Mouse (Mus musculus): ENCODE data around the gene Gucy1b1.

Gucy1b1 gene

DNA sequence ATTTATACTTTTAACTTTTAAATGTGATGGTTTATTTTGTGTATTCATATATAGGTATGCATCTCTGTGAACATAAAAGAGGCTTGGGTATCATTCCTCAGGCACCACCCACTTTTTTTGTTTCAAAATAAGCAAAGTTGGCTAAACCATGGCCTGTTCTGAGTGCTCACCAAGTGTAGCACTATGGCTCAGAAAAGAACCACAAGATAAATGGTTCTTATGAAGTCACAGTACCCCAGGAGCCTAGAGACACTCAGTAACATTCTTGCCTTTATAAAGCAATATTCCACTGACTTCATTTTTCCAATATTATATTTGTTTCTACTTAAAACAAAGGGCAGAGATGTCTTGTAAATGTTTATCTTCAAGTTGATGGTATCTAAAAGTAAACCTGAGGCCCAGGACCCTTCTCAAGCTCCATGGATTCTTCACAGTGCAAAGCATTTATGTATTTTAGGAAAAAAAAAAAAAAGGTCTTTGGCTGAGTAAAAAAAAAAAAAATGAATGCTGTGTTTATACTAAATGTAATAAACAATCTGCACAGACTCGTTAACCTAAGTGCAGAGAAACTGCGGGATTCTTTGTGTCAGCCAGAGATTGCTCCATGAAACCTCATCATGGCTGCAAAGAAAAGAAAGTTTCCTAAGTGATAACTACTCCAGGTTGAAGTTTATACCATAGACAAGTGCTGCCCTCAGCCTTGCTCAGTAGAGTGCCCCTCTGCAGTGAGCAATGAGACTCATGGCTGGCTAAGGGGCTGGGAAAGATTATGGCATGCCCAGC is 38.0 kb downstream of the Gucy1b1 start:
- no peak for DNase-seq (ENCODE audit: low read depth, low spot score)

DNA sequence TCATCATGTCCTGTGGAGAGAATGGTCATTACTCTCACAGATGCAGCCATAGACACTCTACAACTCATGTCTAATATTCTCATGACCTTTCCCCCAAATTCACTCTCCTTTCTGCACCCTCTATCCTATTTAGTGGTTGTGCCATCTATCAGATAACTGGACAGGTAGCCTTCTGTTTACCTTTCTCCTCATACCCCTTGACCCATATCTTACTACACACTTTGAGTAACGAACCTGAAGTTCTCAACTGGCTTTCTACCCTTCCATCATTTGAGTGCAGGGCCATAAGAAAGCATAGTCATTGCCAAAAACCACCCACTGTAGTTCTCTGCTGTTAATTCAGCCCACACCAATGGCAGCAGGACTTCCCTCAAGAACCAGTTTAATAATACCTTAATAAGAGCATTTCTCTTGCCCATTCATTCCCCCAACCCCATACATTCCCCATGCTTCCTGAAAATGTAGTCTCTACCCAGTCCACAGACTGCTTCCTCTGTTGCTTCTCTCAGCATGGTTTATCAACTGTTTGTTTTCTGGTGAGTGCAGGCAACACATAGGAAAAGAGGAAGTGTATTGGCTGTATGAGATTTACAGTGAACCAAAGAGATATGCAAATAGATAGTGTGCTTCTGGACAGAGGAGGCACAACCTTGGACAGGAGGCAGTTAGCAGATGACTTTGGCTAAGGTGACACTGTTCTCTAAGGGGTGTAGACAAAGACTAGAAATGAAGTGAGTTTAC is 44.3 kb downstream of the Gucy1b1 start:
- no peak for DNase-seq (ENCODE audit: low read depth, low spot score)

DNA sequence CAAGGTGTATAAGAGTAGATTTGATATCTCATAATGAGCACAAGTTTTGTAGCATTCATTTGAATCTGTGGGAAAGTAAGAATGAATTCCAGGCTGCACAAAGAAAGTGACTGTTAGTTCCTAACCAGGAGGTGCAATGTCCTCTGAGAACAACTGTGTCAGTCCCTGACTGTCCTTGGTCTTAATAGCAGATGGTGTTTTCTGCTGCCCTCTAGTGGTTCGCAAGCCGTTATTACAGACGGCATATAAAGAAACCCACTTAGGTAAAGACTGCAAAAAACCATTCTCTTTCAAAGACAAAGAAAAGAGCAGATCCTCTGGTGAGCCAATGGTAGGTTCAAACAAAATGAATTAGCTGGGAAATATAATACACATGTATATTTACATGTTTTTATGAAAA is 45.3 kb downstream of the Gucy1b1 start:
- DNase-seq (ENCODE audit: low read depth, low spot score), result peak; percentile 54

DNA sequence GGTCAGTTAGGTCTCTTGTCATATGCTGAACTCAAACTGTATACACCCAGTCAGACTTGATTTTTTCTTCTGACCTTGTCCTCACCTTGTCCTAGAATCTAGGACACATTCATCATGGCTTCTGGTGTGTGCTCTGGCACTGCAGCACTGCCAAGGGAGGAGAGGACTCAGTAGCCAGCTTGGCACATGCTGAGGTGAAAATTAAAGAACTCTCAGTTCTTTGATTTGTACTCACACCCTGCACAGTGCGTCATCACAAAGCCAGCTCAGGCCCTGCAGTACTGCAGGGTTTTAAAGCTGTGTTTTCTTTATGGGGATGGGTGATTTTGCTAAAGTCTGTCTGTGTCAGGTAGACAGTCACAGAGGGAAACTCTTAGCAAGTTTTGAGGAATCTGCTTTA is 47.2 kb downstream of the Gucy1b1 start:
- no peak for DNase-seq (ENCODE audit: low read depth, low spot score)

DNA sequence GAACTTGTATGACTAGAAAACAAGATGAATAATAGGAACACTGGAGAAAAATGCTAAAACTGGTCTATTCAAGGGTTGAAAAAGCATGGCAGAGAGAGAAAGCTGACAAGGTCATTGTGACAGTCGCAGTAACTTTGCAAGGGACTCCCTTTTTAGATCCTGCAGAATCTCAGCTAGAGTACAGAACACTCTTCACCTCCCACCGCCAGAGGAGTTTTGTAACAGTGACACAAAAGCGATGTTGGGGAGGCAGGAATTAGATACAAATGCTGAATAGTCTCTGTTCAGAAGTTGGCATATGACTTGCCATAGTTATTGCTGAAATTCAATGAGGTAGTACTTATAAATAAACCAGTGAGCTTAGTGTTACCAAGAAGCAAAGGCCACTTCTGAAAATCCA is 51.4 kb downstream of the Gucy1b1 start:
- DNase-seq (ENCODE audit: low read depth, low spot score), result no peak

DNA sequence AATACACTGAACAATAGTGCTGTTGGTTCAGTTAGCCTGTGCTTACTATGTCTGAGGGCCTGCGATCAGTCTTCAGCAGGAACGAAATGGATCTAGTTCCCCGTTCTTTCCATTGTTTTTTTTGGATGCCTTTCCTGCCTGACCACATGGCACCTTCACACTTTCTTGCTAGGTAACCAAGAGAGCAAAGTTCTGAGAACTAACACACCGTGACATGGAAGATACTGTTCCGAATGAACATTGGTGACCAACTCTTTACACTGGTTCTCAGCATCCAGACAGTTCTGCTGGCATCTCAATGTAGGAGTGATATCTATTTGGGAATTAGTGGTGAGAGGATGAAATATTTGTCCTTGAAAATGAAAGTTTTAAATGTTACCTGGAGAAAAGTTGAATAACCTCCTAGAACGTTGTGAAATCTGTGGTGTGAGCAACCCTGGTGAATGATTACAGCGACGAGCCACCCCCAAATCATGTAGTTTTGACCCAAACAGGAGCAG is 52.0 kb downstream of the Gucy1b1 start:
- DNase-seq (ENCODE audit: low read depth, low spot score), result no peak

DNA sequence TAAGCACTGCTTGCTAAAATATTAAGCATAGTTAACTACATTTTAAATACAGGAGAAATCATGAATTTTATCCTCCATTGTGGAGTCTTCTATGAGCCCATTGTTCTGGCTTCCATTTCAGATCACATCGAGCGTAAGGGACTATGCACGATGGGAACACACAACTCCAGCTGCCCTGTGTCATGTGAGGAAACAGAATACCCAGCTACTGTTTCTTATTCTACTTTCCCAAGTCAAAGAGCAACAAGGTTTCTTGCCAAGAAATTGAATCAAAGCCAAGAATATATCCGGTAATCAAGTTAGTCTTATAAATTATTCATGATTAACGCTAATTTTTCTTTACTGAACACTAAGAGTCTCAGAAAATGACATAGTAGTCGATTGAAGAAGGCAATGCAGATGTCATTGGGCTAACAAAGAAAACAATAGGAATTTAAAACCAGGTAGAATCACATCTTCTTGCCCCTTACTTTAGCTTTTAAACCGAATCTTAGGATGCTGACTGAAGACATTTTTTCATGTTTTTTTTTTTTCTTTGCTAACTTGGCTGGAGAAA is 60.3 kb downstream of the Gucy1b1 start:
- DNase-seq (ENCODE audit: low read depth, low spot score), result no peak

DNA sequence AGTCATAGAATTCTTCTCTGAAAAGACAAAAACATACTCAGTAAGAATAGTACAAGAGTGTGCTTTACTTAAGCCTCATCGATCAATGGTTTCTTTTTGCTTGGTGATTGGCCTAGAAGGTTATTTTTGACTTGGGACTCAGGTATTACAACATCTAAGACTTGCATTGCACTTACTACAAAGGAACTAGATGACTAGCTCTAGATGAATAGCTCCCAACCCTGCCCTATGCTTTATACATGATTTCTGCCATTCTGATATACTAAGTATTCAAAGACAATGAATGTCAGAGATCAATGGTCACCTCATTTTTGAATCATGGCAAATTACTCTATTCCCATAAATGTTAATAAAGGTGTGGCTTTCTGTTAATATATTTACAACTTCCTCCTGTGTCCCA is 67.5 kb downstream of the Gucy1b1 start:
- DNase-seq (ENCODE audit: low read depth, low spot score), result no peak

DNA sequence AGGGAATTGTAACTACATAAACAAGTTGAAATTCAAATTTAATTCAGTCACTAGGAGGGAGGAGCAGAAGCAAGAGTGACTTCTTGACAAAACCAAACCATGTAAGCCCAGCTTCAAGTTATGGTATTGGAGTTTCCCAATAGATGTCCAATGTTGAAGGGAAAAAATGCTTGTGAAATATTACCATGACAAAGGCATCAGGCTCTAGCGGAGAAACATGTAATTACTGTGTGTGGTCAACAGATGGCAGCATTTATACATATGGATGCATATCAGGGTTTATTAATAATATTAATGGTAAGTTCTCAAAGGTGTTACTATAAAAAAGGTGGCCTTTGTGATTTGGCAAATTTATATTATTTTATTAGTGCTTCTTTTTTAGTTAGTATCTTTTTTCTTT is 78.5 kb downstream of the Gucy1b1 start:
- DNase-seq (ENCODE audit: low read depth, low spot score), result peak; percentile 26

DNA sequence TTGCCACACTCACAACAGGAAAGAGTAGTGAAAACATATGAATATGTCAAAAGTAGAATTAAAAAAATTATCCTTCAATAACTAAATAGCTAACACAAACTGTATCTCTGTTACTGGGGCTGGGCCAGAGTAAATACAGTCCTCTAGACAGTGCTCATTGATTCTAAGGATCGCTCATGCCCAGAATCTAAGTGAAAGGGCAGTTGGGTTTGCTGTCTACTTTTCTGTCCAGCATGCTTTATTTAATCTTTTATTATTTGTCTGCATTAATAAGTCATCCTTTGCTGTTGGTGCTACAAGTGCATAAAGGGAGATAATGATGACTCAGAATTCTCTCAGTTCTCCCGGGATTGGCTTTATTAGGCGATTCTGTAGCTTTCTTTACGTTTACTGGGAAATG is 79.1 kb downstream of the Gucy1b1 start:
- no peak for DNase-seq (ENCODE audit: low read depth, low spot score)

DNA sequence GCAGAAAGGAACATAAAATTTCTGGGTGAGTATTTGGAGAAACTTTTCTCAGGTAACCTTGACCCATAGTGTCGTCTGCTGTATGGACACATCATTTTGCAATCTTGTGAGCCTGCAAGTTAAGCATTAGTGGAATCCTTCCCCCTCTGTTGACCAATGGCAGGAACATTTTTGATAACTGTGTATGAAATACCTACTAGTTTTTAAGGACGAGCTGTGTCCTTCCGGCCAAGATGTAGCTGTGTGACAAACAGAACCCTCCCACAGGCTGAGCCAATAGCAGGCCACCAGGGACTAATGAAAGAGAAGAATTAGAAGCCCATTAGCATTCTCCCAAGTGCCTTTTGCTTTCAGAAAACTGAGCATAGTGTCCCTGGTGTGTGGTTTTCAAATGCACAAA is 84.0 kb downstream of the Gucy1b1 start:
- no peak for DNase-seq (ENCODE audit: low read depth, low spot score)

DNA sequence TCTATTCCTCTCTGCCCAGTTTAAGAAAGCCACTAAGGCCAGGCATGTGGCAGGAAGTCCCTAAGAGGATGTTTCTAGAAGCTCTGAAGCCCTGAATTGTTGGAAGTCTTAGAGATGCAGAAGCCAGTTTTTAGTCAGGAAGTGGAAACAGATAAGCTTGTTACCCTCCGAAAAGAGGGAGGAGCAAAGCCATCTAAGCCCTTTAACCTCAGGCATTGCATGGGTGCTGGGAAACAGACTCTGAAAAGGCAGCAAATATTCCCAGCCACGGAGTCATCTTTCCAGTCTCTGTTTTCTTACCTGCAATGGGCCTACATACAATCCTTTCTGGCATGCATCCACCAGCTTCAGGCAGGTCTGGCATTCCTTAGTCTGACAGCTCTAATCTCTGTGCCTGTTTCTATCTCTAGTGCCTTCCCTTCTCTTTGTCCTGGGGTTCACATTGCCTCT is 84.8 kb downstream of the Gucy1b1 start:
- no peak for DNase-seq (ENCODE audit: low read depth, low spot score)

DNA sequence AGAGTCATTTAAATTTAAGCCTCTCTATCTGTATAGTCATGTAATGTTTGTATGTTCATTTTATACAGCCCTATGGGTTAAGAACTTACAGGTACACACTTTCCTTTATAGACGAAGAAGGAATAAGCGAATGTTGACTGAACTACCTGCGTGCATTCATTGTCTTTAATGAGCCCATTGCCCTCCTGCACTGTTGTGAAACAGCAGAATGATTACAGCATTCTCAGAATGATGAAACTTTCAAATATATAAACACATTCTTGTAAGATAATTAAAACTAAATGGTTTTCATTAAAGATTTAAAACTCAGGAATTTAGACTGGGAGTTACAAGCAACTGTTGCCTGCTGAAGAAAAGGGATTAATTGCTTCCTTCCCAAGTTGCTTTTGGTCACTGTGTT is 86.9 kb downstream of the Gucy1b1 start:
- no peak for DNase-seq (ENCODE audit: low read depth, low spot score)

DNA sequence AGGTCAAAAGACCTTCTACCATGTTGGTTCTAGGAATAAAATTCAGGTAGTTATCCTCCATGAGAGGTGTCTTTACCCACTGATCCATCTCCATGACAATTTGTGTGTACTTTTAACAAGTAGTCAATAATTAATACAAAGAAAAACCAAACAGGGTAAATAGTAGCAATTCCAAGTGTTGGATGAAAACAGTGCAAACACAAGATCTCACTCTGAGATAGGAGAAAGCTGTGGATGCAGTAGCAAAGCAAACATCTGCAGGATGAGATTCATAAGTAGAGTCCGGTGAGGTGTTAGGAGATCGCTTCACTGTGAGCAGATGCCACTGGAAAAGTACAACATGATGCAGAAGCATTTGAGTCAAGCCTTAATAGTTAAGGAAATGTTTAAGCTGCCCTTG is 88.4 kb downstream of the Gucy1b1 start:
- DNase-seq (ENCODE audit: low read depth, low spot score), result no peak

DNA sequence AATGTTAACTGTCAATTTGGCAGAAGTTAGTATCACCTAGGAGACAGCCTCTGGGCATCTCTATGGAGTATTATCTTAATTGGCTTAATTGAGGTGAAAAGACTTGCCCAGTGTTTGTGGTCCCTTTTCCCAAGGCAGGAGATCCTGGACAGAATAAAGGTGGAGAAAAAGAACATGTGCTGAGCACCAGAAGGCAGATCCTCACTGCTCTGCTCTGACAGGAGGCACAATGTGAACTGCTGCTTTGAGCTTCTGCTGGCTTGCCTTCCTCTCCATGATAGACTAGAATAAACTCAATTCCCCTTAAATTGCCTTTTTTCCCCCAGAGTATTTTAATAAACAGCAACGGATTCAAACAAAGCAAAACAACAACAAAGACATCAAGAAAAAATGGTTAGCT is 89.4 kb downstream of the Gucy1b1 start:
- DNase-seq (ENCODE audit: low read depth, low spot score), result no peak

DNA sequence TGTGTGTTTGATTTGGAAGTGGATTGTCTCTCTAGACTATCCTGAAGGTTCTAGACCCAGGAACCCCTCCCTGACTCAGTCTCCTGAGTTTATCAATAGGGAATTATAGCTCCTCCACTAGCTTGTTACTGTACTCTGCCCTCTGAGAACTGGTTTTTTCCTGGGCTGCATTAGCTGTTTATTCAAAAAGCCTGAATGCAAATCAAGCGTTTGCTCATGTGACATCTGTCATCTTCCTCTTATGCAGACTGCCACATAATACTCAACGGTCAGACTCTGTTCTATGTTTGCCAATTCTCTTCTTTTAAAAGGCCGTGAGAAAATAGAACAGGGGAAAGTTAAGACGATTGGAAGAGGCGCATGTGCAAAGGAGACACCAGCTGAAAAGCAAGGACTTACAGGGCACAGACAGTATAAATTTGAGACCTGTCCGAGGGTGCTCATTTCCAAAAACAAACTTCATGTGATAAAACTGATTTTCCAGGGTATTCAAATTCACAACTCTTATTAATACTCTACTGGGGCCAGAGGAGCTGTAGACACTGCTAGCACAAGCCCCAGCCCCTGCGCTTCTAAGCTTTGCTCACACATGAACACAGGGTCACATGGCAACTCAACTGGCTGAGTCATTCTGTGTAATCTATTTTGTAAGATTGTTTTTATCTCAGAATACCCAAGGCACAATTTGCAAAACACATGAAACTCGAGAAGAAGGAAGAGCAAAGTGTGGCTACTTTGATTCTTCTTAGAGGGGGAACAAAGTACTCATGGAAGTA is 91.2 kb downstream of the Gucy1b1 start:
- no peak for DNase-seq (ENCODE audit: low read depth, low spot score)
